Mouse (Mus musculus) forebrain, embryonic 13.5 days (tissue): ENCODE data around the gene Dnajb3. TPM values are rescaled to one million over a fixed set of nuclear protein-coding genes. Genes with fewer than 3 reads are reported as not detected.
"Not testable (repeated sequence)": the region's sequence is repeated elsewhere in the genome, so short reads cannot be mapped to it uniquely, and the experiment has no call there.

Experiments
- ATAC-seq: fragments of 200-750 bp; cut with Nextera tagmentation; 2 replicates; pipeline ENCODE4 v1.8.0; 2017
- H3K27ac ChIP-seq: fragments of 300-500 bp; sonication (generic); 2 replicates; pipeline ENCODE4 v1.5.1; 2015; ENCODE audit warnings: inconsistent platforms, mild to moderate bottlenecking, moderate library complexity
- H3K27me3 ChIP-seq: fragments of 300-500 bp; sonication (generic); 2 replicates; pipeline ENCODE4 v1.6.1; 2015; ENCODE audit warnings: mild to moderate bottlenecking, inconsistent platforms
- H3K36me3 ChIP-seq: fragments of 300-500 bp; sonication (generic); 2 replicates; pipeline ENCODE4 v1.6.1; 2015; ENCODE audit warnings: mild to moderate bottlenecking, inconsistent platforms; ENCODE audit not compliant: poor library complexity, severe bottlenecking
- H3K4me1 ChIP-seq: fragments of 300-500 bp; sonication (generic); 2 replicates; pipeline ENCODE4 v1.6.1; 2015; ENCODE audit warnings: inconsistent platforms
- H3K4me2 ChIP-seq: fragments of 300-500 bp; sonication (generic); 2 replicates; pipeline ENCODE4 v1.6.1; 2015; ENCODE audit warnings: inconsistent platforms, mild to moderate bottlenecking, moderate library complexity
- H3K4me3 ChIP-seq: fragments of 300-500 bp; sonication (generic); 2 replicates; pipeline ENCODE4 v1.5.1; 2015; ENCODE audit warnings: mild to moderate bottlenecking, inconsistent platforms
- H3K9ac ChIP-seq: fragments of 300-500 bp; sonication (generic); 2 replicates; pipeline ENCODE4 v1.6.1; 2015; ENCODE audit warnings: mild to moderate bottlenecking, inconsistent platforms
- H3K9me3 ChIP-seq: fragments of 300-500 bp; sonication (generic); replicated peaks from 2 replicates; pipeline ENCODE4 v1.6.1; 2016; ENCODE audit warnings: inconsistent platforms
- WGBS: fragments of 180-500 bp; shearing (Covaris S2); methylation state at CpG from one replicate; pipeline ENCODE4 v1.1.7; 2015; 5-methylcytosine and 5-hydroxymethylcytosine counted together
- polyA plus RNA-seq: library from polyadenylated mRNA; unstranded; fragments of >200 nt; fragmentation: Nextera tagmentation; extraction: Ambion mirVana; gene quantifications from 2 replicates; pipeline ENCODE4 v1.2.1, GENCODE M21; 2015

The Dnajb3 gene
- polyA plus RNA-seq, 1 experiment from 2014 or later, result 12.5 TPM

GRCm38 (mm10) chr1:88211812-88212211 lies 6.2 kb upstream of the Dnajb3 start, which contains the start of gene Ugt1a1:
Gene Ugt1a1 (plus strand): TSS chr1:88211959.
- 70% methylated on average over 8 of the region's 8 CpGs for WGBS
- Histone ChIP-seq H3K4me2 (no peak within 1 kb of the TSS), H3K9ac (no peak within 1 kb of the TSS), H3K27ac (no peak within 1 kb of the TSS), H3K9me3 (peaks cover 52% of the 10 kb centered on the region), H3K27me3 (no peaks in the 10 kb centered on the region), H3K4me3 (no peak within 1 kb of the TSS), H3K36me3 (no peaks in the 10 kb centered on the region), H3K4me1 (no peaks in the 10 kb centered on the region)
- ATAC-seq, result no peak

GRCm38 (mm10) chr1:88206843-88207479 lies 1.4 kb upstream of the Dnajb3 start:
- no peak overlapping the region for H3K9ac ChIP-seq
- 91% methylated on average over 2 of the region's 2 CpGs for WGBS
- H3K4me2 ChIP-seq, result no peak overlapping the region
- H3K27me3 ChIP-seq, result no peaks in the 10 kb centered on the region
- no peak for ATAC-seq
- no peaks in the 10 kb centered on the region for H3K36me3 ChIP-seq
- peaks cover 13% of the 10 kb centered on the region for H3K9me3 ChIP-seq
- H3K4me1 ChIP-seq, result no peaks in the 10 kb centered on the region
- no peak overlapping the region for H3K27ac ChIP-seq
- no peak overlapping the region for H3K4me3 ChIP-seq

- Histone ChIP-seq H3K4me3 (no peak within 1 kb of the TSS), H3K9me3 (peaks cover 5% of the 10 kb centered on the region; the same call in 1 of the 2 replicates), H3K9ac (no peak within 1 kb of the TSS), H3K4me1 (no peaks in the 10 kb centered on the region), H3K4me2 (no peak within 1 kb of the TSS), H3K36me3 (no peaks in the 10 kb centered on the region), H3K27ac (no peak within 1 kb of the TSS), H3K27me3 (no peaks in the 10 kb centered on the region)
- 89% methylated on average over 7 of the region's 7 CpGs for WGBS
- no peak for ATAC-seq
These were observed 5.1 kb downstream of the Dnajb3 start, which contains the start of gene Ugt1a2 for GRCm38 (mm10) chr1:88200456-88200855. Gene Ugt1a2 (plus strand): TSS chr1:88200601.

GRCm38 (mm10) chr1:88199996-88200395 lies 5.6 kb downstream of the Dnajb3 start:
- H3K4me2 ChIP-seq, result no peak overlapping the region
- no peak overlapping the region for H3K9ac ChIP-seq
- H3K27me3 ChIP-seq, result no peaks in the 10 kb centered on the region
- H3K36me3 ChIP-seq, result no peaks in the 10 kb centered on the region
- 68% methylated on average over 2 of the region's 2 CpGs for WGBS
- H3K9me3 ChIP-seq, result peaks cover 5% of the 10 kb centered on the region; the same call in 1 of the 2 replicates
- no peak overlapping the region for H3K4me3 ChIP-seq
- no peak overlapping the region for H3K27ac ChIP-seq
- no peaks in the 10 kb centered on the region for H3K4me1 ChIP-seq
- no peak for ATAC-seq

- H3K27me3 ChIP-seq, result no peaks in the 10 kb centered on the region
- ATAC-seq, result no peak
- H3K27ac ChIP-seq, result no peak overlapping the region
- H3K36me3 ChIP-seq, result no peaks in the 10 kb centered on the region
- no peak overlapping the region for H3K9ac ChIP-seq
- no peaks in the 10 kb centered on the region for H3K4me1 ChIP-seq
- no peaks in the 10 kb centered on the region for H3K9me3 ChIP-seq
- 76% methylated on average over 3 of the region's 3 CpGs for WGBS
- no peak overlapping the region for H3K4me3 ChIP-seq
- no peak overlapping the region for H3K4me2 ChIP-seq
These were observed 8.1 kb downstream of the Dnajb3 start for GRCm38 (mm10) chr1:88197443-88197842.

- Histone ChIP-seq H3K27ac (no peak overlapping the region), H3K27me3 (no peaks in the 10 kb centered on the region), H3K9me3 (no peaks in the 10 kb centered on the region), H3K9ac (no peak overlapping the region), H3K36me3 (no peaks in the 10 kb centered on the region), H3K4me3 (no peak overlapping the region), H3K4me1 (no peaks in the 10 kb centered on the region), H3K4me2 (no peak overlapping the region)
- 81% methylated on average over 1 of the region's 1 CpGs for whole genome bisulfite sequencing
- ATAC-seq, result no peak
These were observed 9.9 kb downstream of the Dnajb3 start for GRCm38 (mm10) chr1:88195687-88196086.

- ATAC-seq, result no peak
- no peaks in the 10 kb centered on the region for H3K27me3 ChIP-seq
- no peaks in the 10 kb centered on the region for H3K36me3 ChIP-seq
These were observed 13.4 kb downstream of the Dnajb3 start for GRCm38 (mm10) chr1:88192136-88192535.

GRCm38 (mm10) chr1:88186325-88186935 lies 19.2 kb downstream of the Dnajb3 start:
- Histone ChIP-seq H3K36me3 (no peaks in the 10 kb centered on the region), H3K4me3 (no peak overlapping the region), H3K4me2 (no peak overlapping the region), H3K27me3 (no peaks in the 10 kb centered on the region), H3K9me3 (no peaks in the 10 kb centered on the region), H3K27ac (no peak overlapping the region), H3K4me1 (no peaks in the 10 kb centered on the region), H3K9ac (no peak overlapping the region)
- 88% methylated on average over 5 of the region's 5 CpGs for WGBS
- ATAC-seq, result no peak

More at GRCm38 (mm10) chr1:88192136-88192535, 13.4 kb downstream of the Dnajb3 start:
- Histone ChIP-seq H3K4me3 (no peak overlapping the region), H3K4me1 (no peaks in the 10 kb centered on the region), H3K27ac (no peak overlapping the region), H3K9ac (no peak overlapping the region), H3K9me3 (no peaks in the 10 kb centered on the region), H3K4me2 (no peak overlapping the region)
- 75% methylated on average over 3 of the region's 3 CpGs for WGBS

GRCm38 (mm10) chr1:88179657-88180056 lies 25.9 kb downstream of the Dnajb3 start:
- Histone ChIP-seq H3K4me3 (no peak overlapping the region), H3K4me1 (no peaks in the 10 kb centered on the region), H3K4me2 (no peak overlapping the region), H3K9ac (no peak overlapping the region), H3K36me3 (no peaks in the 10 kb centered on the region), H3K27ac (no peak overlapping the region), H3K27me3 (no peaks in the 10 kb centered on the region), H3K9me3 (peaks cover 24% of the 10 kb centered on the region)
- ATAC-seq, result no peak
- 92% methylated on average over 1 of the region's 1 CpGs for WGBS

- ATAC-seq, H3K27me3 ChIP-seq, H3K9ac ChIP-seq, H3K36me3 ChIP-seq, H3K4me1 ChIP-seq, H3K4me2 ChIP-seq, H3K9me3 ChIP-seq, H3K4me3 ChIP-seq, H3K27ac ChIP-seq: not testable (repeated sequence)
- WGBS, result 92% methylated on average over 5 of the region's 7 CpGs
These were observed 33.4 kb downstream of the Dnajb3 start for GRCm38 (mm10) chr1:88172190-88172589.

- 84% methylated on average over 5 of the region's 5 CpGs for whole genome bisulfite sequencing
- no peaks in the 10 kb centered on the region for H3K4me1 ChIP-seq
- no peaks in the 10 kb centered on the region for H3K9me3 ChIP-seq
- no peak within 1 kb of the TSS for H3K27ac ChIP-seq
- H3K36me3 ChIP-seq, result no peaks in the 10 kb centered on the region
- no peaks in the 10 kb centered on the region for H3K27me3 ChIP-seq
- no peak within 1 kb of the TSS for H3K4me2 ChIP-seq
- H3K4me3 ChIP-seq, result no peak within 1 kb of the TSS
- no peak for ATAC-seq
- no peak within 1 kb of the TSS for H3K9ac ChIP-seq
These were observed 39.9 kb downstream of the Dnajb3 start, which contains the start of gene Ugt1a5 for GRCm38 (mm10) chr1:88165711-88166110. Gene Ugt1a5 (plus strand): TSS chr1:88166012.

GRCm38 (mm10) chr1:88158430-88158829 lies 47.2 kb downstream of the Dnajb3 start:
- no peak for ATAC-seq
- WGBS, result 94% methylated on average over 2 of the region's 2 CpGs
- no peak overlapping the region for H3K4me2 ChIP-seq
- H3K9me3 ChIP-seq, result no peaks in the 10 kb centered on the region
- no peak overlapping the region for H3K27ac ChIP-seq
- H3K4me1 ChIP-seq, result no peaks in the 10 kb centered on the region
- no peaks in the 10 kb centered on the region for H3K27me3 ChIP-seq
- H3K36me3 ChIP-seq, result no peaks in the 10 kb centered on the region
- H3K9ac ChIP-seq, result no peak overlapping the region
- no peak overlapping the region for H3K4me3 ChIP-seq
